Mouse (Mus musculus) liver, embryonic 16.5 days (tissue): ENCODE measurements at regions not wholly inside any gene's neighbourhood (a gene's known extent, or its start where the extent isn't known, plus 50 kb on each side); places are given as distances from the start of the nearest gene placed in this dataset.

Source experiments
- ATAC-seq: fragments of 200-750 bp; cut with Nextera tagmentation; 2 replicates; pipeline ENCODE4 v1.8.0; 2017; ENCODE audit warnings: low read depth, mild to moderate bottlenecking, moderate number of reproducible peaks, moderate library complexity
- H3K27ac ChIP-seq: fragments of 300-500 bp; sonication (generic); 2 replicates; pipeline ENCODE4 v1.5.1; 2014; ENCODE audit warnings: mild to moderate bottlenecking, low read length
- H3K27me3 ChIP-seq: fragments of 300-500 bp; sonication (generic); 2 replicates; pipeline ENCODE4 v1.6.1; 2014; ENCODE audit warnings: low read depth, low read length, mixed read lengths; ENCODE audit not compliant: control insufficient read depth, insufficient read depth
- H3K36me3 ChIP-seq: fragments of 300-500 bp; sonication (generic); 2 replicates; pipeline ENCODE4 v1.6.1; 2014; ENCODE audit warnings: mild to moderate bottlenecking; ENCODE audit not compliant: control insufficient read depth, insufficient read depth
- H3K4me1 ChIP-seq: fragments of 300-500 bp; sonication (generic); 2 replicates; pipeline ENCODE4 v1.6.1; 2014; ENCODE audit warnings: low read depth, low read length, mixed read lengths; ENCODE audit not compliant: control insufficient read depth
- H3K4me2 ChIP-seq: fragments of 300-500 bp; sonication (generic); 2 replicates; pipeline ENCODE4 v1.6.1; 2014; ENCODE audit warnings: low read depth, low read length, mixed read lengths
- H3K4me3 ChIP-seq: fragments of 300-500 bp; sonication (generic); 2 replicates; pipeline ENCODE4 v1.5.1; 2014; ENCODE audit warnings: low read depth, mild to moderate bottlenecking, low read length
- H3K9ac ChIP-seq: fragments of 300-500 bp; sonication (generic); 2 replicates; pipeline ENCODE4 v1.6.1; 2014; ENCODE audit warnings: low read depth, low read length
- H3K9me3 ChIP-seq: fragments of 300-500 bp; sonication (generic); replicated peaks from 2 replicates; pipeline ENCODE4 v1.6.1; 2016; ENCODE audit warnings: low read length; ENCODE audit not compliant: control insufficient read depth
- WGBS: fragments of 180-500 bp; shearing (Covaris S2); extraction: QIAGEN DNeasy Blood & Tissue Kit; methylation state at CpG from one replicate; pipeline ENCODE4 v1.1.7; 2014; ENCODE audit not compliant: insufficient replicate concordance; 5-methylcytosine and 5-hydroxymethylcytosine counted together

DNA sequence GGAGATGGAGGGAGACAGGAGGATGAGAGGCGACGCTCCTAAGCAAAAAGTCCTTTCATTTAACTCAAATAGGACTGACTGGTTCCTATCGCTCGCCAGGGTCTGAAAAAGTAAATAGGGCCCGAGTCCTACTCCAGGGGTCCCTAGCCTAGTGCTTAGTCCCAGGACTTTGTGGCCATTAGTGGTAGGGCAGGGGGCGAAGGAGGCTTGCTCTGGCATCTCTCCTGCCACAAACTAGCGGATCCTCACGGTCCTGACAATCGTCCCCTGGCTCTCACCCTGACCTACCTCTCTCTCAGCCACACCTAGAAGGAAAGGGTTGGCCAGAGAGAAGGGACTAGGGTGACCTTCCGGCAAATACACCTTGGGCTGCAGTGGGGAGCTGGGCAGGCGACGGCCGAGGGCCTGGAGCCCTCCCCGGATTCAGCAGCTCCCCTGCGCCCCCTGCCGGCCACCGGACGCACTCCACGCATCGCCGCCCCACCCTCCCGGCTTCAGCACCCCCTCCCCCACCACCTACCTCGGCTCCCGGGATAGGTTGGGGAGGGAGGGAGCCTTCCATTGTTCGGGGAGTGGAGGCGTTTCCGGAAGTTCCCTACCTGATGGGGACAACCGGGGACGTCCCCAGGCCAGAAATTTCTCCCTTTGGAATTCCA lies 83.6 kb upstream of the Calm2 start:
- Histone ChIP-seq H3K4me1 (peaks cover 13% of the 10 kb centered on the region), H3K27me3 (no peaks in the 10 kb centered on the region), H3K27ac (no peak overlapping the region), H3K9me3 (no peaks in the 10 kb centered on the region), H3K9ac (no peak overlapping the region), H3K4me3 (peak overlapping the region; percentile 50), H3K4me2 (peak overlapping the region; percentile 70), H3K36me3 (no peaks in the 10 kb centered on the region)
- WGBS, result 18% methylated on average over 29 of the region's 29 CpGs
- ATAC-seq, result peak; percentile 74

- Histone ChIP-seq H3K36me3 (no peaks in the 10 kb centered on the region), H3K27me3 (no peaks in the 10 kb centered on the region), H3K4me3 (peak overlapping the region; percentile 50), H3K27ac (no peak overlapping the region), H3K4me2 (peak overlapping the region; percentile 70), H3K4me1 (peaks cover 13% of the 10 kb centered on the region), H3K9me3 (no peaks in the 10 kb centered on the region), H3K9ac (no peak overlapping the region)
- ATAC-seq, result no peak
- WGBS, result 9% methylated on average over 17 of the region's 17 CpGs
Measured at GRCm38 (mm10) chr17:87530818-87531410, 84.2 kb upstream of the Calm2 start.

- no peaks in the 10 kb centered on the region for H3K36me3 ChIP-seq
- no peaks in the 10 kb centered on the region for H3K27me3 ChIP-seq
- 7% methylated on average over 21 of the region's 21 CpGs for WGBS
- peak; percentile 36 for ATAC-seq
- H3K9me3 ChIP-seq, result no peaks in the 10 kb centered on the region
- H3K4me3 ChIP-seq, result peak overlapping the region; percentile 50
- peaks cover 13% of the 10 kb centered on the region for H3K4me1 ChIP-seq
- no peak overlapping the region for H3K27ac ChIP-seq
- peak overlapping the region; percentile 70 for H3K4me2 ChIP-seq
- H3K9ac ChIP-seq, result no peak overlapping the region
Measured at GRCm38 (mm10) chr17:87531411-87532157, 84.8 kb upstream of the Calm2 start.

DNA sequence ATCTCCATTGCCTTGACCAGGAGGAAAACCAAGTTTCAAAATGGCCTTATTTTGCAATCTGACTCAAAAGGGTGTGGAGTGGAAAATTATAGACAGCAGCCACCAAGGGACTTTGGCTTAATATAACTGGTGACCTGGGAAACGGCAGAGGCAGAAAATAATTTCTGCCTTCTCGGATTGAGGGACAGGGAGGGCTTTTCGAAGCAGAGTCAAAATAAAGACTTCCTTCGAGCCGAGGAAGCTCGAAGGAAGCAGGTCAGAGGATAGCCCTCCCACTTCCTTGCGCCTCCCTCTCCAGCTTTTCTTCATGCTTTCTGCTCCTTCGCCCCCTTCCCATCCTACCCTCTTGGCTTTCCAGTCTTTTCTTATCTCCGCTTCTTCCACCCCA lies 85.4 kb upstream of the Calm2 start:
- no peaks in the 10 kb centered on the region for H3K9me3 ChIP-seq
- peaks cover 13% of the 10 kb centered on the region for H3K4me1 ChIP-seq
- H3K9ac ChIP-seq, result no peak overlapping the region
- H3K27ac ChIP-seq, result no peak overlapping the region
- no peaks in the 10 kb centered on the region for H3K27me3 ChIP-seq
- no peaks in the 10 kb centered on the region for H3K36me3 ChIP-seq
- no peak for ATAC-seq
- H3K4me2 ChIP-seq, result peak overlapping the region; percentile 70
- WGBS, result 15% methylated on average over 9 of the region's 9 CpGs
- no peak overlapping the region for H3K4me3 ChIP-seq

DNA sequence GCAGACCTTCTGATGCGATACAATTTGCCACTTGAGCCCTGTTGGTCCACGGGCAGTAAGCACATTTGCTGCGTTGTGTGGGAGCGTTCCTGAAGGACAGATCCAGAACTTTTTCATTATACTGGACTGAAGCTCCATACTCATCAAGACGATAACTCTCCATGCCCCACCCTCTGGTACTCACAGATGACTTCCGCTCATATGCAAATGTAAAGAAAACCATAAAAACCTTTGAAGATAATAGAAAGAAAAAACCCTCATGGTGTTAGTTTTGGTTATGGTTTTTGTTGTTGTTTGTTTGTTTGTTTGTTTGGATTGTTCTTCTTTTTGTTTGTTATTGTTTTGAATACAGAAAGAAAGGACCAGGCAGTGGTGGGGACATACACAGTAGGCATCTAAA lies 86.0 kb upstream of the Calm2 start:
- no peak overlapping the region for H3K4me3 ChIP-seq
- no peaks in the 10 kb centered on the region for H3K36me3 ChIP-seq
- no peak for ATAC-seq
- WGBS, result 36% methylated on average over 6 of the region's 6 CpGs
- H3K9me3 ChIP-seq, result no peaks in the 10 kb centered on the region
- H3K27ac ChIP-seq, result no peak overlapping the region
- no peaks in the 10 kb centered on the region for H3K27me3 ChIP-seq
- H3K4me1 ChIP-seq, result peaks cover 13% of the 10 kb centered on the region
- H3K9ac ChIP-seq, result no peak overlapping the region
- no peak overlapping the region for H3K4me2 ChIP-seq

- ATAC-seq, result no peak
- Histone ChIP-seq H3K4me3 (no peak overlapping the region), H3K27ac (no peak overlapping the region), H3K4me2 (no peak overlapping the region), H3K27me3 (no peaks in the 10 kb centered on the region), H3K9ac (no peak overlapping the region), H3K4me1 (no peaks in the 10 kb centered on the region), H3K36me3 (no peaks in the 10 kb centered on the region), H3K9me3 (no peaks in the 10 kb centered on the region)
- 59% methylated on average over 6 of the region's 6 CpGs for WGBS
Measured at GRCm38 (mm10) chr17:87549568-87549967, 86.2 kb upstream of the Epcam start.

- H3K9me3 ChIP-seq, result no peaks in the 10 kb centered on the region
- H3K4me1 ChIP-seq, result no peaks in the 10 kb centered on the region
- H3K27me3 ChIP-seq, result no peaks in the 10 kb centered on the region
- no peak overlapping the region for H3K4me2 ChIP-seq
- WGBS, result 56% methylated on average over 13 of the region's 13 CpGs
- H3K36me3 ChIP-seq, result no peaks in the 10 kb centered on the region
- no peak overlapping the region for H3K9ac ChIP-seq
- no peak overlapping the region for H3K4me3 ChIP-seq
- ATAC-seq, result peak; percentile 24; the same call in 1 of the 2 replicates
- H3K27ac ChIP-seq, result no peak overlapping the region
Measured at GRCm38 (mm10) chr17:87550518-87551164, 85.1 kb upstream of the Epcam start.

- H3K4me3 ChIP-seq, result no peak overlapping the region
- no peaks in the 10 kb centered on the region for H3K4me1 ChIP-seq
- H3K36me3 ChIP-seq, result no peaks in the 10 kb centered on the region
- no peak for ATAC-seq
- no peak overlapping the region for H3K27ac ChIP-seq
- no peaks in the 10 kb centered on the region for H3K27me3 ChIP-seq
- no peaks in the 10 kb centered on the region for H3K9me3 ChIP-seq
- H3K9ac ChIP-seq, result no peak overlapping the region
- 47% methylated on average over 2 of the region's 2 CpGs for WGBS
- H3K4me2 ChIP-seq, result no peak overlapping the region
Measured at GRCm38 (mm10) chr17:87554561-87554960, 81.2 kb upstream of the Epcam start.

DNA sequence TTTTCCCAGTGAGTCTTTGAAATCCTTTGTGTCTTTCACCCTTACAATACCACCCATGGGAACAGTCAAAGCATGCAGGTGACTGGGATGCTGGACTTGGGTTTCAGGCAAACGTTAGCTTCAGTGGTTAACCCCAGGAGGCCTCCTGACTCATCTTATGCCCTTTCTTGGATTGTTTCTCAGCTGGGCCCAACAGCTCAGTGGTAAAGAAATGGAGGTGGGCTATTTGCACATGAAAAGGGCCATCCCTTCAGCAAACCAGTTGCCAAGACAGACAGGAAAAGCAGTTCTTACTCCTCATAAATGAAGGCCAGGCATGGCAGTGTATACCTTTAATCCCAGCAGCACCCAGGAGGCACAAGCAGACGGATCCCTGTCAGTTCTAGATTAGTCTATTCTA lies 77.4 kb upstream of the Epcam start:
- 43% methylated on average over 2 of the region's 2 CpGs for WGBS
- H3K9ac ChIP-seq, result no peak overlapping the region
- no peak for ATAC-seq
- no peaks in the 10 kb centered on the region for H3K4me1 ChIP-seq
- no peaks in the 10 kb centered on the region for H3K27me3 ChIP-seq
- H3K9me3 ChIP-seq, result no peaks in the 10 kb centered on the region
- H3K27ac ChIP-seq, result no peak overlapping the region
- H3K36me3 ChIP-seq, result no peaks in the 10 kb centered on the region
- no peak overlapping the region for H3K4me3 ChIP-seq
- no peak overlapping the region for H3K4me2 ChIP-seq
